Mouse (Mus musculus) hindbrain, embryonic 14.5 days (tissue): ENCODE measurements around the gene Cwc22. TPM values are rescaled to one million over a fixed set of nuclear protein-coding genes. Genes with fewer than 3 reads are reported as not detected.

Experiments
- ATAC-seq: fragments of 200-750 bp; cut with Nextera tagmentation; 2 replicates; pipeline ENCODE4 v1.8.0; 2017; ENCODE audit warnings: moderate number of reproducible peaks, mild to moderate bottlenecking, moderate TSS enrichment, moderate library complexity; ENCODE audit not compliant: low FRiP score
- DNase-seq: peaks from one replicate; pipeline ENCODE4 v3.0.0-alpha.2; 2015; ENCODE audit warnings: low spot score
- H3K27ac ChIP-seq: fragments of 300-500 bp; sonication (generic); 2 replicates; pipeline ENCODE4 v1.5.1; 2014; ENCODE audit warnings: mild to moderate bottlenecking, moderate library complexity
- H3K27me3 ChIP-seq: fragments of 300-500 bp; sonication (generic); 2 replicates; pipeline ENCODE4 v1.6.1; 2014; ENCODE audit warnings: mild to moderate bottlenecking, low read length, mixed read lengths; ENCODE audit not compliant: control insufficient read depth, insufficient read depth
- H3K36me3 ChIP-seq: fragments of 300-500 bp; sonication (generic); replicated peaks from 2 replicates; pipeline ENCODE4 v1.6.1; 2014; ENCODE audit not compliant: control insufficient read depth, insufficient read depth
- H3K4me1 ChIP-seq: fragments of 300-500 bp; sonication (generic); replicated peaks from 2 replicates; pipeline ENCODE4 v1.6.1; 2014; ENCODE audit warnings: antibody characterized with exemption, low read length, mixed read lengths; ENCODE audit not compliant: control insufficient read depth, insufficient read depth
- H3K4me2 ChIP-seq: fragments of 300-500 bp; sonication (generic); replicated peaks from 2 replicates; pipeline ENCODE4 v1.6.1; 2014; ENCODE audit warnings: mild to moderate bottlenecking, moderate library complexity
- H3K4me3 ChIP-seq: fragments of 300-500 bp; sonication (generic); replicated peaks from 2 replicates; pipeline ENCODE4 v1.5.1; 2014; ENCODE audit warnings: mild to moderate bottlenecking, low read length
- H3K9ac ChIP-seq: fragments of 300-500 bp; sonication (generic); 2 replicates; pipeline ENCODE4 v1.6.1; 2014
- H3K9me3 ChIP-seq: fragments of 300-500 bp; sonication (generic); 2 replicates; pipeline ENCODE4 v1.6.1; 2016; ENCODE audit warnings: low read length; ENCODE audit not compliant: control insufficient read depth
- WGBS: fragments of 180-500 bp; shearing (Covaris S2); extraction: QIAGEN DNeasy Blood & Tissue Kit; methylation state at CpG from one replicate; pipeline ENCODE4 v1.1.7; 2014; 5-methylcytosine and 5-hydroxymethylcytosine counted together
- polyA plus RNA-seq: library from polyadenylated mRNA; unstranded; fragments of >200 nt; fragmentation: Nextera tagmentation; extraction: Ambion mirVana; gene quantifications from 2 replicates; pipeline ENCODE4 v1.2.1, GENCODE M21; 2014

Gene Cwc22
- polyA plus RNA-seq, 1 experiment from 2014 or later: 19.8 TPM

GRCm38 (mm10) chr2:77981826-77982225 is 35.7 kb upstream of the Cwc22 start:
- Histone ChIP-seq H3K4me3 (no peak overlapping the region), H3K27ac (no peak overlapping the region), H3K27me3 (no peaks in the 10 kb centered on the region), H3K4me2 (no peak overlapping the region), H3K9me3 (peaks cover 5% of the 10 kb centered on the region; the same call in 1 of the 2 replicates), H3K4me1 (no peaks in the 10 kb centered on the region), H3K9ac (no peak overlapping the region), H3K36me3 (no peaks in the 10 kb centered on the region)
- WGBS: 94% methylated on average over 4 of the region's 4 CpGs
- no peak for ATAC-seq
- DNase-seq: no peak

- no peak overlapping the region for H3K27ac ChIP-seq
- no peaks in the 10 kb centered on the region for H3K36me3 ChIP-seq
- WGBS: 91% methylated on average over 5 of the region's 5 CpGs
- no peak for ATAC-seq
- no peak overlapping the region for H3K4me2 ChIP-seq
- DNase-seq: no peak
- H3K9ac ChIP-seq: no peak overlapping the region
- H3K4me1 ChIP-seq: no peaks in the 10 kb centered on the region
- peaks cover 5% of the 10 kb centered on the region; the same call in 1 of the 2 replicates for H3K9me3 ChIP-seq
- no peaks in the 10 kb centered on the region for H3K27me3 ChIP-seq
- no peak overlapping the region for H3K4me3 ChIP-seq
Measured at GRCm38 (mm10) chr2:77980696-77981095, 34.5 kb upstream of the Cwc22 start.

GRCm38 (mm10) chr2:77979519-77979918 is 33.3 kb upstream of the Cwc22 start:
- no peak overlapping the region for H3K4me2 ChIP-seq
- no peaks in the 10 kb centered on the region for H3K4me1 ChIP-seq
- no peak overlapping the region for H3K27ac ChIP-seq
- no peak overlapping the region for H3K4me3 ChIP-seq
- no peaks in the 10 kb centered on the region for H3K36me3 ChIP-seq
- H3K9ac ChIP-seq: no peak overlapping the region
- 95% methylated on average over 2 of the region's 2 CpGs for WGBS
- H3K27me3 ChIP-seq: no peaks in the 10 kb centered on the region
- no peak for DNase-seq
- peaks cover 5% of the 10 kb centered on the region; the same call in 1 of the 2 replicates for H3K9me3 ChIP-seq
- no peak for ATAC-seq

- H3K36me3 ChIP-seq: no peaks in the 10 kb centered on the region
- no peak overlapping the region for H3K9ac ChIP-seq
- no peak for ATAC-seq
- no peak overlapping the region for H3K4me3 ChIP-seq
- H3K4me2 ChIP-seq: no peak overlapping the region
- H3K27me3 ChIP-seq: no peaks in the 10 kb centered on the region
- H3K4me1 ChIP-seq: no peaks in the 10 kb centered on the region
- no peak for DNase-seq
- no peak overlapping the region for H3K27ac ChIP-seq
- H3K9me3 ChIP-seq: peaks cover 5% of the 10 kb centered on the region; the same call in 1 of the 2 replicates
- 91% methylated on average over 8 of the region's 8 CpGs for WGBS
Measured at GRCm38 (mm10) chr2:77979081-77979480, 32.9 kb upstream of the Cwc22 start.

GRCm38 (mm10) chr2:77978256-77978655 is 32.1 kb upstream of the Cwc22 start:
- ATAC-seq (no peak), DNase-seq (no peak)
- WGBS: 97% methylated on average over 3 of the region's 3 CpGs
- Histone ChIP-seq H3K4me2 (no peak overlapping the region), H3K4me3 (no peak overlapping the region), H3K9ac (no peak overlapping the region), H3K27ac (no peak overlapping the region), H3K4me1 (no peaks in the 10 kb centered on the region), H3K36me3 (no peaks in the 10 kb centered on the region), H3K9me3 (peaks cover 5% of the 10 kb centered on the region; the same call in 1 of the 2 replicates), H3K27me3 (no peaks in the 10 kb centered on the region)

- Histone ChIP-seq H3K27me3 (no peaks in the 10 kb centered on the region), H3K9ac (no peak overlapping the region), H3K4me1 (no peaks in the 10 kb centered on the region), H3K9me3 (no peaks in the 10 kb centered on the region), H3K36me3 (no peaks in the 10 kb centered on the region), H3K4me3 (no peak overlapping the region), H3K27ac (no peak overlapping the region), H3K4me2 (no peak overlapping the region)
- DNase-seq (no peak), ATAC-seq (no peak)
- 88% methylated on average over 5 of the region's 5 CpGs for WGBS
Measured at GRCm38 (mm10) chr2:77976321-77976920, 30.2 kb upstream of the Cwc22 start.

GRCm38 (mm10) chr2:77975606-77976005 is 29.4 kb upstream of the Cwc22 start:
- DNase-seq: no peak
- Histone ChIP-seq H3K9ac (no peak overlapping the region), H3K27me3 (no peaks in the 10 kb centered on the region), H3K4me2 (no peak overlapping the region), H3K36me3 (no peaks in the 10 kb centered on the region), H3K27ac (no peak overlapping the region), H3K4me1 (no peaks in the 10 kb centered on the region), H3K9me3 (no peaks in the 10 kb centered on the region), H3K4me3 (no peak overlapping the region)
- WGBS: 79% methylated on average over 4 of the region's 4 CpGs
- no peak for ATAC-seq

GRCm38 (mm10) chr2:77974986-77975385 is 28.8 kb upstream of the Cwc22 start:
- WGBS: 88% methylated on average over 1 of the region's 1 CpGs
- Histone ChIP-seq H3K36me3 (no peaks in the 10 kb centered on the region), H3K27me3 (no peaks in the 10 kb centered on the region), H3K4me2 (no peak overlapping the region), H3K4me3 (no peak overlapping the region), H3K9me3 (no peaks in the 10 kb centered on the region), H3K9ac (no peak overlapping the region), H3K27ac (no peak overlapping the region), H3K4me1 (no peaks in the 10 kb centered on the region)
- DNase-seq: no peak
- ATAC-seq: no peak

- DNase-seq (no peak), ATAC-seq (no peak)
- no peaks in the 10 kb centered on the region for H3K9me3 ChIP-seq
- no peaks in the 10 kb centered on the region for H3K27me3 ChIP-seq
- H3K9ac ChIP-seq: no peak overlapping the region
- 70% methylated on average over 2 of the region's 2 CpGs for WGBS
- no peak overlapping the region for H3K27ac ChIP-seq
- H3K4me2 ChIP-seq: no peak overlapping the region
- H3K4me3 ChIP-seq: no peak overlapping the region
- H3K4me1 ChIP-seq: no peaks in the 10 kb centered on the region
- no peaks in the 10 kb centered on the region for H3K36me3 ChIP-seq
Measured at GRCm38 (mm10) chr2:77974366-77974765, 28.2 kb upstream of the Cwc22 start.

- no peak overlapping the region for H3K27ac ChIP-seq
- no peak for ATAC-seq
- WGBS: 92% methylated on average over 2 of the region's 2 CpGs
Measured at GRCm38 (mm10) chr2:77973296-77973695, 27.1 kb upstream of the Cwc22 start.

More at GRCm38 (mm10) chr2:77973296-77973695, 27.1 kb upstream of the Cwc22 start:
- no peak for DNase-seq
- H3K36me3 ChIP-seq: no peaks in the 10 kb centered on the region
- H3K9ac ChIP-seq: no peak overlapping the region
- no peaks in the 10 kb centered on the region for H3K9me3 ChIP-seq
- H3K4me2 ChIP-seq: no peak overlapping the region
- H3K4me3 ChIP-seq: no peak overlapping the region
- H3K27me3 ChIP-seq: no peaks in the 10 kb centered on the region
- no peaks in the 10 kb centered on the region for H3K4me1 ChIP-seq
